8 mouse cellular contexts compared by ENCODE assay signal in genomic region chr1:82838469-82839295, GRCm38 (mm10). TPM values are rescaled to one million over a fixed set of nuclear protein-coding genes. Genes with fewer than 3 reads are reported as not detected.
DNase-seq lines count a peak whose midpoint lies in the region; ATAC-seq lines count a peak whose summit lies in the region.

No protein-coding gene starts in this region.

- peak overlapping the region; percentile 68 for H3K4me2 ChIP-seq in forebrain, embryonic 11.5 days (ENCODE audit: low read depth, low read length, severe bottlenecking)

- peak; percentile 42 for ATAC-seq in forebrain, embryonic 11.5 days (replicated peaks; ENCODE audit: low FRiP score)

- peak overlapping the region; percentile 99 for H3K4me3 ChIP-seq in forebrain, embryonic 11.5 days (ENCODE audit: low read depth, low read length)

- H3K27me3 ChIP-seq in forebrain, embryonic 11.5 days (ENCODE audit: control insufficient read depth, insufficient read depth, low read length): no peaks in the 10 kb centered on the region

- no peaks in the 10 kb centered on the region for H3K36me3 ChIP-seq in forebrain, embryonic 11.5 days (ENCODE audit: control insufficient read depth, insufficient read depth, low read length)

- H3K9me3 ChIP-seq in forebrain, embryonic 11.5 days (ENCODE audit: control insufficient read depth, low read length): no peaks in the 10 kb centered on the region

- H3K4me1 ChIP-seq in forebrain, embryonic 11.5 days (replicated peaks; ENCODE audit: control insufficient read depth, insufficient read depth, low read length): peaks cover 2% of the 10 kb centered on the region; the same call in 1 of the 2 replicates

- WGBS in forebrain, embryonic 11.5 days: 33% methylated on average over 18 of the region's 18 CpGs

- no peak overlapping the region for H3K27ac ChIP-seq in forebrain, embryonic 11.5 days (ENCODE audit: low read depth, low read length)

- peak overlapping the region; percentile 93 for H3K9ac ChIP-seq in forebrain, embryonic 11.5 days (ENCODE audit: low read length)

- peak; percentile 18 for DNase-seq in cerebellum, adult 9-11 months
- no peak for DNase-seq in cerebellum, adult 11 months
- DNase-seq in 3T3-L1 (ENCODE audit: low read depth, low spot score): peak; percentile 27
- no peak for DNase-seq in forebrain, embryonic 11.5 days (ENCODE audit: low spot score)
- DNase-seq in liver: peak; percentile 80
- DNase-seq in urinary bladder, postnatal 25 days (ENCODE audit: low spot score): no peak
- no peak for DNase-seq in thymus, postnatal 36 days
- DNase-seq in spleen, postnatal 14 days (ENCODE audit: low spot score in 2 of 2): no peak

RNA-seq across cellular contexts. Expression of gene Agfg1, which starts 0.6 kb away (rescaled TPM):
- 47.3 and 49.5 TPM in 2 replicates for polyA plus RNA-seq in forebrain, embryonic 11.5 days (2014; fragmentation: Nextera tagmentation; extraction: Ambion mirVana)

Comparison
In these comparisons a context has a peak if more than half of its experiments do, and no peak if none do; other contexts are left out.
1. DNase-seq: peak in cerebellum, adult 9-11 months (single experiment), 3T3-L1 (single experiment) and liver (single experiment); none in cerebellum, adult 11 months (single experiment), forebrain, embryonic 11.5 days (single experiment), urinary bladder, postnatal 25 days (single experiment), thymus, postnatal 36 days (0 of 2) and spleen, postnatal 14 days (0 of 2).